Mouse (Mus musculus) liver, adult 2 months (tissue): Measurements from ENCODE around the gene Ptpn13.

Experiments
- CTCF ChIP-seq: fragments of 200-500 bp; IDR thresholded peaks from 2 replicates; pipeline ENCODE4 v1.5.1; 2011; ENCODE audit warnings: low read depth, low read length, control low read depth
- POLR2A ChIP-seq: fragments of 200-500 bp; IDR thresholded peaks from 2 replicates; pipeline ENCODE4 v1.6.1; 2011; ENCODE audit warnings: low read length, control low read depth; ENCODE audit not compliant: insufficient read depth; ENCODE audit errors: extremely low read depth

GRCm38 (mm10) chr5:103458959-103459675, 34.1 kb downstream of the Ptpn13 start:
- TF ChIP-seq CTCF (no peak), POLR2A (no peak)
